Mouse (Mus musculus): Measurements from ENCODE around the gene Mdc1. TPM values are rescaled to one million over a fixed set of nuclear protein-coding genes. Genes with fewer than 3 reads are reported as not detected.
A peak's percentile ranks its signal among the peaks of the same experiment; 100 is the strongest.

Gene Mdc1
- polyA plus RNA-seq, 1 experiment from 2014 or later: 7.9 TPM

DNA sequence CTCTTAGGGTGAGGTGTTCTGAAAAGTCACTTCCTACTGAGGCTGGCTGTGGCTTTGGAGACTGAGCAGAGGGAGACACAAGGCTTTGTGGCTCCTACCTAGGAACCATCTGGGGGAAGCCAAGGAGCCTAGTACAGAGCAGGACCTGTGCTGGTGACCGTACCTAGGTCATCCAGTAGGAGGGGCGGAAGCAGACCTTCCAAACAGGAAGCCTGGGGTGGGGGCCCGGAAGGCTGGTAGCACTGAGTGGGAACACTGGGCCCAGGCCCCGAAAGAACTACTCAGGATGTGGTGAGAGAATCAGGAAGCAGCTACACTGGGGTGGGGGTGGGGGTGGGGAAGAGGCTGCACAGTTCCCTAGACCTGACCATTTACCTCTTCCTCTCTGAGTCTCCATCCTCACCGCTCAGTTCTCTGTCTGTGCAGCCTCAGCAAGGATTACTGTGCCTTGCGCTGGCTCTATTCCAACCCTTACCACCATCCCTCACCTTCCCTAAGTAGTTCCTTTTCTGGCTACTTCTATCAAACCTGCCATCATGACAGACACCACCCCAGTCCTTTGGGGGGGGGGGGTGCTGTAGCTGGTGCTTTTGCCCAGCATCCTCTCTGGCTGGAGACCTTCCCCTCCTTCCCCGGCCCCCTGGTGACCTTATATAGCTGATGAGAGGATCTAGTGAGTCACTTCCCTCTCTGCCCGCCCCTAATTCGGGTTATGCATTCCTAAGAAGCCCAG, 29.0 kb downstream of the Mdc1 start:
- WGBS: 66% methylated on average over 9 of the region's 9 CpGs
- Histone ChIP-seq H3K4me2 (peak overlapping the region; percentile 90), H3K9ac (replicated peaks) (peak overlapping the region; percentile 44), H3K27ac (replicated peaks) (peak overlapping the region; percentile 95), H3K4me1 (peaks cover 78% of the 10 kb centered on the region), H3K36me3 (peaks cover 14% of the 10 kb centered on the region), H3K27me3 (replicated peaks) (no peaks in the 10 kb centered on the region), H3K9me3 (replicated peaks) (no peaks in the 10 kb centered on the region), H3K4me3 (replicated peaks) (peak overlapping the region; percentile 66)
- no peak for ATAC-seq (ENCODE audit: low FRiP score)

DNA sequence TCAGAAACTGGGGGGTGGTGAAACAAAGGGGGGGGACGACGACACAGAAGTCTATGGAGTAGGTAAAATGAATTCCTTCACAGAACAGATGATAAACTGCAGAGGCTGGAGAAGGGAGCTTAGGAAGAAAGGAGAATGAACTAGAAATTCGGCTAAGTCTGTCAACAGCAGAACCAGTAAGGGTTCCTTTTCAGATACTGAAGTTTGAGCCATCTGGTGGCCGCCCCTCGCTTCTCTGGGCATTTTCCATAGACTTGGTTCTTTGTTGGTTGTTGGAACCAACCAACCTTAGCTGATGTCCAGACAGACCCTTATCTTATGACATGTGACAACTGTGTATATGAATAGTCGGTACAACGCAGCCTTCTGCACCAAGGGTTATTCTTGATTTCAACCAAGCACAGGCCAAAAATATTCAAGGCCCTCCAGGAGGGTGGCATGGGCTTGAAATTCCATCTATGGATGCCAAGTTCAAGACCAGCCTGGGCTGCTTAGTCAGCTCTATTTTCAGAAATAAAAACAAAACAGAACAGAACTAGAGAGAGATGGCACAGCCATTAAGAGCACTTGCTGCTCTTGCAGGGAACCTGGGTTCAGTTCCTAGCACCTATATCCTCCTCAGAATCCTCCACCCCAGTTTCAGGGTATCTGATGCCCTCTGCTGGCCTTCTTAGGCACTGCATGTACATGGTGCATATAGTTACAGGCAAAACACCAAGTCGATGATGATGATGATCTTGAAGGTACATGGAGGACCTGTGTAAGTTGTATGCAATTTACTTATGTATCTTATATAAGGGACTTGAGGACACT, 29.8 kb downstream of the Mdc1 start:
- no peak for ATAC-seq (ENCODE audit: low FRiP score)
- Histone ChIP-seq H3K4me2 (peak overlapping the region; percentile 90), H3K27me3 (replicated peaks) (no peaks in the 10 kb centered on the region), H3K36me3 (peaks cover 18% of the 10 kb centered on the region), H3K4me1 (peaks cover 76% of the 10 kb centered on the region), H3K4me3 (replicated peaks) (peak overlapping the region; percentile 66), H3K9ac (replicated peaks) (0 out of 2 replicates have a peak overlapping the region, but pooled peaks have one; percentile 44), H3K27ac (replicated peaks) (peak overlapping the region; percentile 95; the same call in 1 of the 2 replicates), H3K9me3 (replicated peaks) (no peaks in the 10 kb centered on the region)
- 90% methylated on average over 8 of the region's 8 CpGs for WGBS

DNA sequence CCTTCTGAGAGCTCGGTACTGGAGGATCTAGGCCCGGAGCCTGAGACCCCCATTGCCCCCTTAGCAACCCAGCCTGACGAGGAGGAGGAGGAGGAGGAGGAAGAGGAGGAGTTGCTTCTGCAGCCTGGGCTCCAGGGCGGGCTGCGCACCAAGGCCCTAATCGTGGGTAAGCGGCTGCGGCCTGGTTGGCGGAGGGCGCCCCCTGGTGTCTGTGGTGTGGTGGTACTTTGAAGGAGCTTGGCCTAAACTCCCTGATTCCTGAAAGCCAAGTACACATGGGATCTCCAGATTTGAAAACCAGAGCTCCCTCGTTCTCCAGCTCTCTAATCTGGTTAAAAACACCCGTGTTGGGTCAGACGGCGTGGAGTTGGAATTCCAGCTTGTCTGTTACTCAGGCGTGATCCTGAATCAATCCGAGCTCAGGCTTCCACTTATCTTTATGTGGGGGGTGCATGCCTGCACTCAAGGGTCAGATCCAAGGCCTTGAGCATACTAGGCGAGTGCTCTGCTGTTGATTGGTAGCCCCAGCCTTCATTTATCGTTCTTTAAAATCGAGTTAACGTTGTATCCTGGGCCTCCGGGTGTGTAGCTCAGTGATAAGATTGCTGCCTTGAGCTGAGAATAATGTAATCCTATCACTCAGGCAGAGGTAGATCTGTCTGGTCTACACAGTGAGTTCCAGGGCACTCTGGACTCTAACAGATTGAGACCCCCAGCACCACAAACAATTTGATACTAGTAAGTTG, 32.6 kb downstream of the Mdc1 start:
- WGBS: 33% methylated on average over 21 of the region's 21 CpGs
- H3K9ac ChIP-seq (replicated peaks): peak overlapping the region; percentile 20; the same call in 1 of the 2 replicates
- H3K36me3 ChIP-seq: peaks cover 26% of the 10 kb centered on the region
- H3K4me3 ChIP-seq (replicated peaks): no peak overlapping the region
- H3K4me1 ChIP-seq: peaks cover 53% of the 10 kb centered on the region
- no peaks in the 10 kb centered on the region for H3K27me3 ChIP-seq (replicated peaks)
- peak overlapping the region; percentile 33 for H3K4me2 ChIP-seq
- no peak for ATAC-seq (ENCODE audit: low FRiP score)
- no peak overlapping the region for H3K27ac ChIP-seq (replicated peaks)
- no peaks in the 10 kb centered on the region for H3K9me3 ChIP-seq (replicated peaks)

DNA sequence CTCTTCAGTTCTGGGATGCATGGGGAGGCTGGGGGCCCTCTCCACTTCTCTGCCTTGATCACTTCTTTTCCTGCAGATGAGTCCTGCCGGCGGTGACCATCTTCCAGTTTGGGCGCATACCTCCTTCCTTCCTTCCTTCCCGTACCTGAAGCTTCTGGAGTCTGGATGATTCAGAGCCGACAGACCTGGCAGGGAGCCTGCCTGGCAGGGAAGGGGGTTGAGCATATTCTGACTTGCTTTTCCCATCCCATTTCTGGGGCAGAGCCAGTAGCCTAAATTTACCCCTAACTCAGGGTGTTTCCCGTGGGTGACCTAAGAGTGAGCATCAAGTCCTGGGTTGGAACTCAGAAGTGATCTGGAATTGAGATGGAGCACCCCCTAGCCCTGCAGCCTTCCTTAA, 33.4 kb downstream of the Mdc1 start:
- Histone ChIP-seq H3K27me3 (replicated peaks) (no peaks in the 10 kb centered on the region), H3K4me2 (no peak overlapping the region), H3K9me3 (replicated peaks) (no peaks in the 10 kb centered on the region), H3K4me1 (peaks cover 46% of the 10 kb centered on the region), H3K36me3 (peaks cover 26% of the 10 kb centered on the region), H3K9ac (replicated peaks) (0 out of 2 replicates have a peak overlapping the region, but pooled peaks have one; percentile 20), H3K4me3 (replicated peaks) (no peak overlapping the region), H3K27ac (replicated peaks) (no peak overlapping the region)
- 88% methylated on average over 6 of the region's 6 CpGs for WGBS
- no peak for ATAC-seq (ENCODE audit: low FRiP score)

DNA sequence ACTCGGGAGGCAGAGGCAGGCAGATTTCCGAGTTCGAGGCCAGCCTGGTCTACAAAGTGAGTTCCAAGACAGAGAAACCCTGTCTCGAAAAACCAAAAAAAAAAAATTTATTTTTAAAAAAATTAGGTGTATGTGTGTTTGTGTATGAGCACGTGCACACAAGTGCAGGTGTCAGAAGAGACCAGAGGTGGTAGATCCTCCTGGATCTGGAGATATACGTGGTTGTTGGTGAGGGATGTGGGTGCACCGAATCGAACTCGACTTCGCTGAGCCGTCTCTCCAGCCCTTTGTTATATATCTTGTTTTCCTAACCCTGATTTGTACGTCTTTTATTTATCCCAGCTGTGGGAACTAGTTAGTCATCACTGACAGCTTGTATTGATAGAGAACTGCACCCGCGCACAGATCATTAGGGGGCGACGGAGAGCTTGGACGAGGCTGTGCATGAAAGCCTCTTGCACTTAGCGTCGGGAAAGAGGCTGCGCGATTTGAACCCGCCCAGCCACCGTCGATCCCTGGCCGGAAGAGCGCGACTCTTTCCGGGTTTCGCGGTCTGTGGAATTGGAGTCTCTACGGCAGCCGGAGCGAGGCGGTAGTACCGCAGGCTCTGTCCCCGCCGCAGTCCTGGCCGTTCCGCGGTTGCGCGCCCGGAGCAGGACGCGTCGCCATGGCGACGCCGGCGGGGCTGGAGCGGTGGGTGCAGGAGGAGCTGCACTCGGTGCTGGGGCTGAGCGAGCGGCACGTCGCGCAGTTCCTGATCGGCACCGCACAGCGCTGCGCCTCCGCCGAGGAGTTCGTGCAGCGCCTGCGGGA, 38.1 kb downstream of the Mdc1 start, which contains the start of gene Dhx16:
Gene Dhx16 (plus strand): TSS at position 575 of the 813 bp plus-strand sequence.
- peaks cover 19% of the 10 kb centered on the region for H3K4me1 ChIP-seq
- H3K9me3 ChIP-seq (replicated peaks): no peaks in the 10 kb centered on the region
- peak within 1 kb of the TSS; percentile 80 for H3K4me2 ChIP-seq
- 6% methylated on average over 66 of the region's 66 CpGs for WGBS
- H3K4me3 ChIP-seq (replicated peaks): peak within 1 kb of the TSS; percentile 95
- H3K27ac ChIP-seq (replicated peaks): peak within 1 kb of the TSS; percentile 79
- ATAC-seq (ENCODE audit: low FRiP score): peak; percentile 91
- peak within 1 kb of the TSS; percentile 89 for H3K9ac ChIP-seq (replicated peaks)
- no peaks in the 10 kb centered on the region for H3K27me3 ChIP-seq (replicated peaks)
- peaks cover 52% of the 10 kb centered on the region for H3K36me3 ChIP-seq

DNA sequence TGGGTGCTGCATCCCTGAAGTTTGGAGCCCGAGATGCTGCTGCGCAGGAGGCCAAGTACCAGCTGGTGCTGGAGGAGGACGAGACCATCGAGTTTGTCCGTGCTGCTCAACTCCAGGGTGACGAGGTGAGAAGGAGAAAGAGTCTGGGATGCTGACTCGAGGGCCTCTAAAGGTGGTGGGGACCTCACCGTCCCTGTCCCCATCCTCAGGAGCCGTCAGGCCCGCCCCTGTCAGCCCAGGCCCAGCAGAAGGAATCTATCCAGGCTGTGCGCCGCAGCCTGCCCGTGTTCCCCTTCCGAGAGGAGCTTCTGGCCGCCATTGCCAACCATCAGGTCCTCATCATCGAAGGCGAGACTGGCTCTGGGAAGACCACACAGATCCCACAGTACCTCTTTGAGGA, 41.6 kb downstream of the Mdc1 start:
- H3K4me1 ChIP-seq: peaks cover 15% of the 10 kb centered on the region
- H3K27me3 ChIP-seq (replicated peaks): no peaks in the 10 kb centered on the region
- H3K36me3 ChIP-seq: peaks cover 62% of the 10 kb centered on the region
- H3K4me3 ChIP-seq (replicated peaks): no peak overlapping the region
- H3K27ac ChIP-seq (replicated peaks): no peak overlapping the region
- H3K9ac ChIP-seq (replicated peaks): no peak overlapping the region
- H3K9me3 ChIP-seq (replicated peaks): no peaks in the 10 kb centered on the region
- ATAC-seq (ENCODE audit: low FRiP score): no peak
- 94% methylated on average over 17 of the region's 17 CpGs for WGBS
- no peak overlapping the region for H3K4me2 ChIP-seq

DNA sequence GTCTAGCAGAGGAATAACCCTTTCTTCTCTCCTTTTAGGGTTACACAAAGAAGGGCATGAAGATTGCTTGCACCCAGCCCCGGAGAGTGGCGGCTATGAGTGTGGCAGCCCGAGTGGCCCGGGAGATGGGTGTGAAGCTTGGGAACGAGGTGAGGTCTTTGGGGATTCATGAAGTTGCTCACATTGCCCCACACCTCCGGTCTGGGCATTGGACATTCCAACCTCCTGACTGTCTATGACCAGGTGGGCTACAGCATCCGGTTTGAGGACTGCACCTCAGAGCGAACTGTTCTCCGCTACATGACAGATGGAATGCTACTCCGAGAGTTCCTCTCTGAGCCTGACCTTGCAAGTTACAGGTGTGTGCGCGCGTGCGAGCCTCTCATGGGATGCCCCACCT, 42.5 kb downstream of the Mdc1 start:
- no peak for ATAC-seq (ENCODE audit: low FRiP score)
- Histone ChIP-seq H3K9me3 (replicated peaks) (no peaks in the 10 kb centered on the region), H3K4me3 (replicated peaks) (no peak overlapping the region), H3K27me3 (replicated peaks) (no peaks in the 10 kb centered on the region), H3K36me3 (peaks cover 71% of the 10 kb centered on the region), H3K27ac (replicated peaks) (no peak overlapping the region), H3K4me2 (no peak overlapping the region), H3K9ac (replicated peaks) (no peak overlapping the region), H3K4me1 (peaks cover 15% of the 10 kb centered on the region)
- WGBS: 95% methylated on average over 14 of the region's 14 CpGs

- Histone ChIP-seq H3K4me2 (no peak overlapping the region), H3K9me3 (replicated peaks) (no peaks in the 10 kb centered on the region), H3K9ac (replicated peaks) (no peak overlapping the region), H3K27ac (replicated peaks) (no peak overlapping the region), H3K27me3 (replicated peaks) (no peaks in the 10 kb centered on the region), H3K4me1 (no peaks in the 10 kb centered on the region), H3K36me3 (peaks cover 93% of the 10 kb centered on the region), H3K4me3 (replicated peaks) (no peak overlapping the region)
- ATAC-seq (ENCODE audit: low FRiP score): no peak
- WGBS: 93% methylated on average over 11 of the region's 17 CpGs
Measured at GRCm38 (mm10) chr17:35887725-35888124, 46.4 kb downstream of the Mdc1 start.

- H3K36me3 ChIP-seq: peaks cover 66% of the 10 kb centered on the region
- ATAC-seq (ENCODE audit: low FRiP score): peak; percentile 95
- no peaks in the 10 kb centered on the region for H3K27me3 ChIP-seq (replicated peaks)
- peaks cover 29% of the 10 kb centered on the region for H3K4me1 ChIP-seq
- 1% methylated on average over 75 of the region's 86 CpGs for WGBS
- H3K27ac ChIP-seq (replicated peaks): peak within 1 kb of the TSS; percentile 99
- H3K4me2 ChIP-seq: peak within 1 kb of the TSS; percentile 100
- H3K9me3 ChIP-seq (replicated peaks): no peaks in the 10 kb centered on the region
- H3K4me3 ChIP-seq (replicated peaks): peak within 1 kb of the TSS; percentile 87
- peak within 1 kb of the TSS; percentile 90 for H3K9ac ChIP-seq (replicated peaks)
Measured at GRCm38 (mm10) chr17:35896781-35897643, 55.7 kb downstream of the Mdc1 start, which contains the start of gene 2310061I04Rik. Gene 2310061I04Rik, minus strand, starts transcription at chr17:35897431.
